Mouse (Mus musculus): Measurements from ENCODE around the gene Fam160a1.

Gene Fam160a1

DNA sequence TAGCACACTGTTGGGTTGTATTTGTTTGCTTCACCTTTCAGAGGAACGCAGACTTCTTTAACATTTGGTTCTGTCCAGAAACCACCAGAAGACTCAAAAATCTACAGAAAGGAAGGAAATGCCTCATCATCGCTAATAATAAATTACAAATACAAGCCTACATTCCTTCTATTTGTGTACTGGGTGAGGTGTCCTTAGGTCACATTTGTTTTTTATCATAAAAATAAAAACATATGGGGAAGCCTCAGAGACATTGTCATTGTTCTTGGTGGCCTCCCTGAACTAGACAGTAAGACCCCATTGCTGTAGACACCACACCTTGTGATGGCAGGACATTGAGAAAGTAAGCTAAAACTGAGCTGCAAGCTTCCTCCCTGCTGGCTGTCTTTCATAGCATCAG, at the start of gene Fam160a1:
TSS of gene Fam160a1 (minus strand) at position 101 of the 400 bp plus-strand sequence.
- DNase-seq (ENCODE audit: low read depth) = no peak

- no peak for DNase-seq (ENCODE audit: low read depth)
Observed at GRCm38 (mm10) chr3:85863996-85864395, 46.9 kb upstream of the Fam160a1 start.

DNA sequence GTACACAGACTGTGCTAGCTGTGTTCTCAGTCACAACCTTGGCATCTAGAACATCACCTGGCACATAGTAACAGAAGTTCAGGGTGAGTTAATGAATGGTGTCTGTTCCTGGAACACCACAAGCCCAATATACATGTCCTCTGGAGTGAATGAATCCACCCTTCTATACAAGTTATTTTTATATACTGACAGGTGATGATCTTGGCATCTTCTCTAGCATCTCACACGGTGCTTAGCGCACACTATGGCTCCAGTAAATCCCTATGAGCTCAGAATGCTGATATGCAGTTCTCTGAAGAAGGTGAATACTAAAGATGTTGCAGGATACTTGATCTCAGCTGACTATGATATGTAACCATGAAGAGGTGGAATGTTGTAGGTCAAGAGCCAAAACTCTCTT, 45.8 kb upstream of the Fam160a1 start:
- no peak for DNase-seq (ENCODE audit: low read depth)

GRCm38 (mm10) chr3:85860996-85861395, 43.9 kb upstream of the Fam160a1 start:
- DNase-seq (ENCODE audit: low read depth) = no peak

- DNase-seq (ENCODE audit: low read depth) = no peak
Observed at GRCm38 (mm10) chr3:85859311-85859710, 42.2 kb upstream of the Fam160a1 start.

DNA sequence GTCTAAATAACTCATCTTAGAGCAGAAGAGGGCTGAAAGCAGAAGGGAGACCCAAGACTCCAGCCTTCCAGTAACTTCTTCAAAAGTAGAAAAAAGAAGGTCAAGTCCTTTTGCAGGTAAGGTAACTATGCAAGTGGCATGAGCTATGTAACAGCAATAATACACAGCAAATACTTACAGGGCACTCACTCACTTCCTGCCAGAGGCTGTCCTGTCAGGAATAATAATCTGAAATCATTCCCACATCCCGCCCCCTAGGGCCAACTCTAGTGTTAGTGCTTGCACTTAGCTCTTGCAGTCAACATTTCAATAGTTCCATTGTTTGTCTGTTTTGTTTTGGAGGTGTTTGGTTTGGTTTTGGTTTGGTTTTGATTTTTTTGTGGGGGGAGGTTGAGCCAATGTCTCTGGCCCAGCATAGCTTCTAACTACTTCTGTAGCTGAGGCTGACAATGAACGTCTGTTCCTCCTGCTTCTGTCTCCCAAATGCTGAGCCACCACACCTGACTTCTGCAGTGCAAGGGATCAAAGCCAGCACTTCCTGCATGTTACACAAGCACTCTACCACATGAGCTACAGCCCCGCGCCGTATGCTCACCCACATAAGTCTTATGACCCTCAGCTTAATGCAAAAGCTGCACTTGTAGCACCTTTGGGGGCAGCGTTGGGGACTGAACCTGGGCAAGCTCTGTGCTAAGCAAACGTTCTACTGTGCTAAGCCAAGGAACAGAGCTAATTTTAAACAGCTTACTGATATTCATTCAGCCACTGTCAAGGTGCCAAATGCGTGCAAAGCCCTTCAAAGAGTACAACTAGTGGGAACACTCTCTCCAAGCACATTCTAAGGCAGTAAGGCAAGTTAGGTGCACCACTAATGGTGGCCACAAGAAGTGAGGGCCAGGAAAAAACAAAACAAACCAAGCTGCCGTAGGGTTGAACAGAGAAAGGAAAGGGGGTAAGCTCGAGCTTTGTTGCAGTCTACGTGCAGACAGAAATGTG, 41.3 kb upstream of the Fam160a1 start:
- DNase-seq (ENCODE audit: low read depth) = no peak

- DNase-seq (ENCODE audit: low read depth) = no peak
Observed at GRCm38 (mm10) chr3:85857083-85857482, 40.0 kb upstream of the Fam160a1 start.

DNA sequence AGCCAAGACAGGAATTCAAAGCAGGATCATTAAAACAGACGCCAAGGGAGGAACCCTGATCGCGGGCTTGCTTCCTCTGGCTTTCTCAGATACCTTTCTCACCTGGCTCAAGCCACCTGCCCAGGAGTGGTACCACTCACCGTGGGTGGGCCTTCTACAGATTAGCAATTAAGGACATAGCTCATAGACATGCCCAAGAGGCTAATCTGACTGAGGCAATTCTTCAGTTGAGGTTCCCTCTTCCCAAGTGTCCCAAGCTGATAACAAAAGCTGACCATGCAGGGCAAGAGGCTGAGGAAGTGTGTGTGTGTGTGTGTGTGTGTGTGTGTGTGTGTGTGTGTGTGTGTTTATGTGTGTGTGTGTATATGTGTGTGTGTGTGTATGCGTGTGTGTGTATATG, 38.9 kb upstream of the Fam160a1 start:
- DNase-seq (ENCODE audit: low read depth) = no peak

GRCm38 (mm10) chr3:85855043-85855442, 38.0 kb upstream of the Fam160a1 start:
- no peak for DNase-seq (ENCODE audit: low read depth)

GRCm38 (mm10) chr3:85854143-85854542, 37.1 kb upstream of the Fam160a1 start:
- DNase-seq (ENCODE audit: low read depth) = no peak

DNA sequence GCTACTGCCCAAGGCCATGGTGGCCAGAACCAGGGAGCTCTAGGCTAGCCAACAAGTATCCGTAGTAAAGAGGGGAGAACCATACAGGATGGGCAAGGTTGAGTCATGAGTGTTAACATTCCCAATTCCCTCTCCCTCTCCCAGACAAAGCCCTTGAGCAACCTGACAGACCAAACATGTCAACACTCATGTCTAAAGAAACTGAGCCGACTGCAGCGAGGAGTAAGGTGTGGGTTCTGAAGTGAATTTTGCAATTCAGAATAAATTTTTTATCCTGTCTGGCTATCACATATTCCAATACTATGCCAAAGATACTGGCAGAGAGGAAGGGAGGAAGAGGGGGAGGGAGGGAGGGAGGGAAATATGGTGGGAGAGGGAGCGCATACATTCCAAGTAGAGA, 36.6 kb upstream of the Fam160a1 start:
- DNase-seq (ENCODE audit: low read depth) = no peak

- no peak for DNase-seq (ENCODE audit: low read depth)
Observed at GRCm38 (mm10) chr3:85850079-85850478, 33.0 kb upstream of the Fam160a1 start.

GRCm38 (mm10) chr3:85846316-85846715, 29.2 kb upstream of the Fam160a1 start:
- no peak for DNase-seq (ENCODE audit: low read depth)

DNA sequence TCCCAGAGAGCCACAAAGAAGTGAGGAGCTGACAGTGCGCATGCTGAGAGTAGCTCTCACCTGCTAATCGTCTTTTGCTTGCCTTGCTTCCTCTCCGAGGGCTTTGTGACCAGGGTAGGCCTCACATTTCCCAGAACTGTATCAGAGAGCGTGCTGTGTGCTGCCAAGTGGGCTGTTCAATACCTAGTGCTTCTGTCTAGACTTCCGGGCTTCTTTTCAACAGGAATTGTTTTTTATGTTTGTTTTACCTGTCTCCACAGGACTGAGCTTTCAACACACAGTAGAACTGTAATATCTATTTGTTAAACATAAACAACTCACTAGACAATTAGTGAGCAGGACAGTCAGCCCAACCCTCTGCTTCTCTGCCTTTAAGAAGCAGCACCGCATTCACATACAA, 28.2 kb upstream of the Fam160a1 start:
- no peak for DNase-seq (ENCODE audit: low read depth)

DNA sequence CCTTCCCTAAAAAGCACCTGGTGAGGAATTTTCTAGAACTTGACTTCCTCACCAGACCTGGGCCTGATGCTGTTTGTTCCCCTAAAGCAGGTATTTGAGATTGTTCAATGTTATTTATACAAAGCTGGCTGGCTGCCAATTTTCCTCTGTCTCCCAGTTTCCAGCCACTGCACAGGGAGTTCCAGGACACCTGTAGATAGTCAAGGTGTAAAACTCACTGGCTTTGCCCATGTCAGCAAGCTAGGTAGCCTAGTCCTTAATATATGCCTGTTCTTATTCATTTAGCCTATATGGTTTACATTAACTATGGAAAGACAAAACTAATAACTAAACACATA, 25.8 kb upstream of the Fam160a1 start:
- no peak for DNase-seq (ENCODE audit: low read depth)

- no peak for DNase-seq (ENCODE audit: low read depth)
Observed at GRCm38 (mm10) chr3:85842177-85842880, 25.2 kb upstream of the Fam160a1 start.

- no peak for DNase-seq (ENCODE audit: low read depth)
Observed at GRCm38 (mm10) chr3:85841454-85842176, 24.5 kb upstream of the Fam160a1 start.

- no peak for DNase-seq (ENCODE audit: low read depth)
Observed at GRCm38 (mm10) chr3:85833627-85834026, 16.5 kb upstream of the Fam160a1 start.

GRCm38 (mm10) chr3:85832490-85833155, 15.5 kb upstream of the Fam160a1 start:
- DNase-seq (ENCODE audit: low read depth) = no peak

- no peak for DNase-seq (ENCODE audit: low read depth)
Observed at GRCm38 (mm10) chr3:85831785-85832184, 14.7 kb upstream of the Fam160a1 start.

- no peak for DNase-seq (ENCODE audit: low read depth)
Observed at GRCm38 (mm10) chr3:85829047-85829446, 12.0 kb upstream of the Fam160a1 start.

- no peak for DNase-seq (ENCODE audit: low read depth)
Observed at GRCm38 (mm10) chr3:85827815-85828214, 10.7 kb upstream of the Fam160a1 start.

All from induced T-regulatory cell, adult 2 months (primary cell).